Mouse (Mus musculus) limb, embryonic 12.5 days (tissue): ENCODE results near the gene Itprid1. TPM values are rescaled to one million over a fixed set of nuclear protein-coding genes. Genes with fewer than 3 reads are reported as not detected.

ENCODE experiments used
- ATAC-seq: fragments of 200-750 bp; cut with Nextera tagmentation; 2 replicates; pipeline ENCODE4 v1.8.0; 2017; ENCODE audit warnings: low read depth, moderate TSS enrichment; ENCODE audit not compliant: insufficient number of reproducible peaks, insufficient read depth, low FRiP score, low TSS enrichment
- H3K27ac ChIP-seq: fragments of 300-500 bp; sonication (generic); 2 replicates; pipeline ENCODE4 v1.5.1; 2016; ENCODE audit warnings: mild to moderate bottlenecking, moderate library complexity
- H3K27me3 ChIP-seq: fragments of 300-500 bp; sonication (generic); 2 replicates; pipeline ENCODE4 v1.6.1; 2016; ENCODE audit warnings: mild to moderate bottlenecking, moderate library complexity
- H3K36me3 ChIP-seq: fragments of 300-500 bp; sonication (generic); 2 replicates; pipeline ENCODE4 v1.6.1; 2016; ENCODE audit warnings: mild to moderate bottlenecking, moderate library complexity
- H3K4me1 ChIP-seq: fragments of 300-500 bp; sonication (generic); replicated peaks from 2 replicates; pipeline ENCODE4 v1.6.1; 2016
- H3K4me2 ChIP-seq: fragments of 300-500 bp; sonication (generic); 2 replicates; pipeline ENCODE4 v1.6.1; 2016; ENCODE audit warnings: mild to moderate bottlenecking, moderate library complexity
- H3K4me3 ChIP-seq: fragments of 300-500 bp; sonication (generic); replicated peaks from 2 replicates; pipeline ENCODE4 v1.5.1; 2016; ENCODE audit warnings: mild to moderate bottlenecking
- H3K9ac ChIP-seq: fragments of 300-500 bp; sonication (generic); replicated peaks from 2 replicates; pipeline ENCODE4 v1.6.1; 2016; ENCODE audit warnings: mild to moderate bottlenecking, moderate library complexity
- H3K9me3 ChIP-seq: fragments of 300-500 bp; sonication (generic); 2 replicates; pipeline ENCODE4 v1.6.1; 2016; ENCODE audit warnings: mild to moderate bottlenecking, moderate library complexity
- WGBS: fragments of 180-500 bp; shearing (Covaris S2); methylation state at CpG from one replicate; pipeline ENCODE4 v1.1.7; 2016; 5-methylcytosine and 5-hydroxymethylcytosine counted together
- polyA plus RNA-seq: library from polyadenylated mRNA; unstranded; fragments of >200 nt; fragmentation: Nextera tagmentation; extraction: Ambion mirVana; gene quantifications from 2 replicates; pipeline ENCODE4 v1.2.1, GENCODE M21; 2016

Itprid1 gene
- polyA plus RNA-seq, 1 experiment from 2014 or later: not detected

- 76% methylated on average over 5 of the region's 5 CpGs for WGBS
- Histone ChIP-seq H3K4me3 (no peak overlapping the region), H3K9me3 (no peaks in the 10 kb centered on the region), H3K4me2 (no peak overlapping the region), H3K36me3 (no peaks in the 10 kb centered on the region), H3K4me1 (no peaks in the 10 kb centered on the region), H3K9ac (no peak overlapping the region), H3K27ac (no peak overlapping the region), H3K27me3 (no peaks in the 10 kb centered on the region)
- no peak for ATAC-seq
Measured at GRCm38 (mm10) chr6:55901568-55902328, 65.1 kb downstream of the Itprid1 start.

GRCm38 (mm10) chr6:55902329-55902605 lies 65.6 kb downstream of the Itprid1 start:
- Histone ChIP-seq H3K4me2 (no peak overlapping the region), H3K9me3 (no peaks in the 10 kb centered on the region), H3K36me3 (no peaks in the 10 kb centered on the region), H3K4me3 (no peak overlapping the region), H3K27ac (no peak overlapping the region), H3K4me1 (no peaks in the 10 kb centered on the region), H3K27me3 (no peaks in the 10 kb centered on the region), H3K9ac (no peak overlapping the region)
- no peak for ATAC-seq
- 23% methylated on average over 1 of the region's 1 CpGs for WGBS

- ATAC-seq: no peak
- no peaks in the 10 kb centered on the region for H3K27me3 ChIP-seq
- no peaks in the 10 kb centered on the region for H3K9me3 ChIP-seq
- H3K27ac ChIP-seq: no peak overlapping the region
- H3K4me1 ChIP-seq: no peaks in the 10 kb centered on the region
- no peaks in the 10 kb centered on the region for H3K36me3 ChIP-seq
- H3K4me3 ChIP-seq: no peak overlapping the region
- H3K4me2 ChIP-seq: no peak overlapping the region
- WGBS: 81% methylated on average over 5 of the region's 5 CpGs
- H3K9ac ChIP-seq: no peak overlapping the region
Measured at GRCm38 (mm10) chr6:55919206-55919605, 82.5 kb downstream of the Itprid1 start.

- Histone ChIP-seq H3K36me3 (no peaks in the 10 kb centered on the region), H3K27ac (no peak overlapping the region), H3K4me3 (no peak overlapping the region), H3K9ac (no peak overlapping the region), H3K27me3 (no peaks in the 10 kb centered on the region), H3K4me1 (no peaks in the 10 kb centered on the region), H3K4me2 (no peak overlapping the region), H3K9me3 (no peaks in the 10 kb centered on the region)
- ATAC-seq: no peak
- 48% methylated on average over 3 of the region's 3 CpGs for WGBS
Measured at GRCm38 (mm10) chr6:55920282-55920720, 83.6 kb downstream of the Itprid1 start.

GRCm38 (mm10) chr6:55920866-55921630 lies 84.4 kb downstream of the Itprid1 start:
- Histone ChIP-seq H3K9me3 (no peaks in the 10 kb centered on the region), H3K9ac (no peak overlapping the region), H3K27me3 (no peaks in the 10 kb centered on the region), H3K4me3 (no peak overlapping the region), H3K36me3 (no peaks in the 10 kb centered on the region), H3K4me2 (no peak overlapping the region), H3K27ac (no peak overlapping the region), H3K4me1 (no peaks in the 10 kb centered on the region)
- 70% methylated on average over 4 of the region's 4 CpGs for WGBS
- no peak for ATAC-seq

- Histone ChIP-seq H3K4me1 (no peaks in the 10 kb centered on the region), H3K27me3 (no peaks in the 10 kb centered on the region), H3K4me3 (no peak overlapping the region), H3K4me2 (no peak overlapping the region), H3K9ac (no peak overlapping the region), H3K36me3 (no peaks in the 10 kb centered on the region), H3K27ac (no peak overlapping the region), H3K9me3 (no peaks in the 10 kb centered on the region)
- ATAC-seq: no peak
- 86% methylated on average over 1 of the region's 1 CpGs for WGBS
Measured at GRCm38 (mm10) chr6:55944709-55945108, 108.0 kb downstream of the Itprid1 start.

GRCm38 (mm10) chr6:55950345-55951110 lies 113.8 kb downstream of the Itprid1 start:
- 69% methylated on average over 8 of the region's 8 CpGs for WGBS
- ATAC-seq: peak; percentile 83; the same call in 1 of the 2 replicates

GRCm38 (mm10) chr6:55972998-55973397 lies 136.3 kb downstream of the Itprid1 start:
- Histone ChIP-seq H3K27ac (no peak overlapping the region), H3K9ac (no peak overlapping the region), H3K27me3 (no peaks in the 10 kb centered on the region), H3K9me3 (no peaks in the 10 kb centered on the region), H3K4me2 (no peak overlapping the region), H3K4me1 (no peaks in the 10 kb centered on the region; the same call in 1 of the 2 replicates), H3K4me3 (no peak overlapping the region), H3K36me3 (no peaks in the 10 kb centered on the region)
- no peak for ATAC-seq

More at GRCm38 (mm10) chr6:55950345-55951110, 113.8 kb downstream of the Itprid1 start:
- Histone ChIP-seq H3K4me1 (no peaks in the 10 kb centered on the region), H3K9me3 (no peaks in the 10 kb centered on the region), H3K36me3 (no peaks in the 10 kb centered on the region), H3K9ac (no peak overlapping the region), H3K27me3 (no peaks in the 10 kb centered on the region), H3K4me3 (no peak overlapping the region), H3K27ac (no peak overlapping the region), H3K4me2 (no peak overlapping the region)

- Histone ChIP-seq H3K4me3 (no peak overlapping the region), H3K27me3 (no peaks in the 10 kb centered on the region), H3K4me2 (no peak overlapping the region), H3K9me3 (no peaks in the 10 kb centered on the region), H3K9ac (no peak overlapping the region), H3K36me3 (no peaks in the 10 kb centered on the region), H3K4me1 (no peaks in the 10 kb centered on the region; the same call in 1 of the 2 replicates), H3K27ac (no peak overlapping the region)
- ATAC-seq: no peak
- 86% methylated on average over 2 of the region's 2 CpGs for WGBS
Measured at GRCm38 (mm10) chr6:55979766-55980165, 143.1 kb downstream of the Itprid1 start.

- no peak for ATAC-seq
Measured at GRCm38 (mm10) chr6:56008711-56009110, 172.0 kb downstream of the Itprid1 start.

GRCm38 (mm10) chr6:56012384-56012783 lies 175.7 kb downstream of the Itprid1 start:
- H3K4me1 ChIP-seq: no peaks in the 10 kb centered on the region; the same call in 1 of the 2 replicates
- H3K27me3 ChIP-seq: no peaks in the 10 kb centered on the region
- no peaks in the 10 kb centered on the region for H3K36me3 ChIP-seq
- no peak overlapping the region for H3K4me3 ChIP-seq
- H3K27ac ChIP-seq: no peak overlapping the region
- 56% methylated on average over 5 of the region's 5 CpGs for WGBS
- H3K9ac ChIP-seq: no peak overlapping the region
- no peaks in the 10 kb centered on the region for H3K9me3 ChIP-seq
- no peak overlapping the region for H3K4me2 ChIP-seq
- ATAC-seq: no peak

More at GRCm38 (mm10) chr6:56008711-56009110, 172.0 kb downstream of the Itprid1 start:
- 81% methylated on average over 4 of the region's 4 CpGs for WGBS
- no peaks in the 10 kb centered on the region for H3K4me1 ChIP-seq
- H3K9ac ChIP-seq: no peak overlapping the region
- no peak overlapping the region for H3K4me2 ChIP-seq
- H3K36me3 ChIP-seq: no peaks in the 10 kb centered on the region
- no peak overlapping the region for H3K27ac ChIP-seq
- H3K4me3 ChIP-seq: no peak overlapping the region
- H3K27me3 ChIP-seq: no peaks in the 10 kb centered on the region
- no peaks in the 10 kb centered on the region for H3K9me3 ChIP-seq
